Mouse (Mus musculus) forebrain, embryonic 14.5 days (tissue): ENCODE measurements around the gene Gja8. TPM values are rescaled to one million over a fixed set of nuclear protein-coding genes. Genes with fewer than 3 reads are reported as not detected.

Experiments used
- ATAC-seq: fragments of 200-750 bp; cut with Nextera tagmentation; 2 replicates; pipeline ENCODE4 v1.8.0; 2017; ENCODE audit warnings: mild to moderate bottlenecking, moderate library complexity
- DNase-seq: peaks from one replicate; pipeline ENCODE4 v3.0.0-alpha.2; 2015; ENCODE audit warnings: low spot score
- H3K27ac ChIP-seq: fragments of 300-500 bp; sonication (generic); 2 replicates; pipeline ENCODE4 v1.5.1; 2014; ENCODE audit warnings: low read depth, mild to moderate bottlenecking, control low read depth, low read length, moderate library complexity
- H3K27me3 ChIP-seq: fragments of 300-500 bp; sonication (generic); replicated peaks from 2 replicates; pipeline ENCODE4 v1.6.1; 2014; ENCODE audit warnings: low read length, control low read depth, mixed read lengths; ENCODE audit not compliant: control insufficient read depth, insufficient read depth
- H3K36me3 ChIP-seq: fragments of 300-500 bp; sonication (generic); 2 replicates; pipeline ENCODE4 v1.6.1; 2014; ENCODE audit warnings: low read length, control low read depth; ENCODE audit not compliant: control insufficient read depth, insufficient read depth
- H3K4me1 ChIP-seq: fragments of 300-500 bp; sonication (generic); 2 replicates; pipeline ENCODE4 v1.6.1; 2014; ENCODE audit warnings: antibody characterized with exemption, low read length, control low read depth; ENCODE audit not compliant: control insufficient read depth, insufficient read depth
- H3K4me2 ChIP-seq: fragments of 300-500 bp; sonication (generic); 2 replicates; pipeline ENCODE4 v1.6.1; 2014; ENCODE audit warnings: mild to moderate bottlenecking, control low read depth, low read length
- H3K4me3 ChIP-seq: fragments of 300-500 bp; sonication (generic); 2 replicates; pipeline ENCODE4 v1.5.1; 2014; ENCODE audit warnings: low read depth, low read length, control low read depth
- H3K9ac ChIP-seq: fragments of 300-500 bp; sonication (generic); 2 replicates; pipeline ENCODE4 v1.6.1; 2014; ENCODE audit warnings: mild to moderate bottlenecking, low read length, control low read depth, moderate library complexity
- H3K9me3 ChIP-seq: fragments of 300-500 bp; sonication (generic); replicated peaks from 2 replicates; pipeline ENCODE4 v1.6.1; 2016; ENCODE audit warnings: low read length, control low read depth, mixed read lengths; ENCODE audit not compliant: control insufficient read depth
- WGBS: fragments of 180-500 bp; shearing (Covaris S2); extraction: QIAGEN DNeasy Blood & Tissue Kit; methylation state at CpG from one replicate; pipeline ENCODE4 v1.1.7; 2014; 5-methylcytosine and 5-hydroxymethylcytosine counted together
- polyA plus RNA-seq: library from polyadenylated mRNA; unstranded; fragments of >200 nt; fragmentation: Nextera tagmentation; extraction: Ambion mirVana; gene quantifications from 2 replicates; pipeline ENCODE4 v1.2.1, GENCODE M21; 2014

Gja8 gene
- polyA plus RNA-seq, 1 experiment from 2014 or later: not detected

DNA sequence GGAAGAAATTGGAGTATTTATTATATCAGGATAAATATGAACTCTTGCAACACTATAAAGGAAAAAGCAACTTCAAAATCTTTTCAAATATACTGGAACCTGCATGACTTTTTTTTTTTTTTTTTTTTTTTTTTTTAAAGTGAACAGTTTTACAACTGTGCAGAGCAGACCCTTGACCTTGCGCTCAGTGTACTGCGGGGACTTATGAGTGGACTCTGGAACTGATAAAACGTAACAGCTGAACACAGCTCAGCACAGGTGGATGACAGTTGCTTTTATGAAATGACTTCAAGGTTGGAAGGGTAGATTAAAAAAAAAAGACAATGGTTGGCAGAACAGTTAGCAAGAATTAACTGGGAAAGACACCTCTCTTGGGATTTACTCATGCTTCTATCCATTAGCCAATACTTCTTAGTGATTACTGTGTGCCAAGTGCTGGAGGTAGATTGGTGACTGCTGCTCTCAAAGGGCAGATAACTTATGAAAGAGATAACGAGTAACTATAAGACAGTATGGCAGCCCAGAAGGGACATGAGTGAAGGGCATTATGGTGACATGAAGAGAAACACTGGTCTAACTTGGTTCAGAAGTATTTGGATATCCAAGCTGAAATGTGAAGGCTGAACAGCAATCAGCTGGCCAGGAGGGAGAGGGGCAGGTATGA, 23.4 kb downstream of the Gja8 start:
- WGBS: 97% methylated on average over 4 of the region's 4 CpGs
- Histone ChIP-seq H3K9ac (no peak overlapping the region), H3K9me3 (no peaks in the 10 kb centered on the region), H3K4me2 (no peak overlapping the region), H3K4me1 (peaks cover 8% of the 10 kb centered on the region), H3K27ac (no peak overlapping the region), H3K4me3 (no peak overlapping the region), H3K36me3 (peaks cover 7% of the 10 kb centered on the region), H3K27me3 (0 out of 2 replicates have a peak, but pooled peaks cover 4% of the 10 kb centered on the region)
- DNase-seq (no peak), ATAC-seq (no peak)

DNA sequence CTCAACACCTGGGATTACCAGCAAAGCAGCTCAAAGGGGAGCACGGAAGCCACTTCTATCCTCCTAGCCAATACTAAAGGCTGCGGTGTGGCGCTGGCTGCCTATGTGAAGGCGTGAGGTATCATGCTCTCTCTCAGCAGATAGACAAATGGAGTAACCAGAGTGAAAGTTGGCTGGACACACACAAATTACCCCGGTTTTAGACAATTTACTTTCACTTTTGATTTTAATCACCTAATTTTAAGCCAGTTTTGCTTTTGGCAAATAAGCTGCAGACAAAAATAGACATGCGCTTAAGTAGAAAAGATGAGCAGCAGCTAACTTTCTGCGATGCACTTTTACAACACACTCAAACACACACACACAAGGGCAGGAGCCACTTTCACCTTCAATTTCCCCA, 42.1 kb downstream of the Gja8 start:
- no peak overlapping the region for H3K4me3 ChIP-seq
- 97% methylated on average over 7 of the region's 7 CpGs for WGBS
- ATAC-seq (no peak), DNase-seq (no peak)
- no peaks in the 10 kb centered on the region for H3K4me1 ChIP-seq
- H3K9me3 ChIP-seq: no peaks in the 10 kb centered on the region
- H3K4me2 ChIP-seq: no peak overlapping the region
- H3K36me3 ChIP-seq: peaks cover 73% of the 10 kb centered on the region
- H3K27me3 ChIP-seq: no peaks in the 10 kb centered on the region
- H3K27ac ChIP-seq: no peak overlapping the region
- no peak overlapping the region for H3K9ac ChIP-seq

DNA sequence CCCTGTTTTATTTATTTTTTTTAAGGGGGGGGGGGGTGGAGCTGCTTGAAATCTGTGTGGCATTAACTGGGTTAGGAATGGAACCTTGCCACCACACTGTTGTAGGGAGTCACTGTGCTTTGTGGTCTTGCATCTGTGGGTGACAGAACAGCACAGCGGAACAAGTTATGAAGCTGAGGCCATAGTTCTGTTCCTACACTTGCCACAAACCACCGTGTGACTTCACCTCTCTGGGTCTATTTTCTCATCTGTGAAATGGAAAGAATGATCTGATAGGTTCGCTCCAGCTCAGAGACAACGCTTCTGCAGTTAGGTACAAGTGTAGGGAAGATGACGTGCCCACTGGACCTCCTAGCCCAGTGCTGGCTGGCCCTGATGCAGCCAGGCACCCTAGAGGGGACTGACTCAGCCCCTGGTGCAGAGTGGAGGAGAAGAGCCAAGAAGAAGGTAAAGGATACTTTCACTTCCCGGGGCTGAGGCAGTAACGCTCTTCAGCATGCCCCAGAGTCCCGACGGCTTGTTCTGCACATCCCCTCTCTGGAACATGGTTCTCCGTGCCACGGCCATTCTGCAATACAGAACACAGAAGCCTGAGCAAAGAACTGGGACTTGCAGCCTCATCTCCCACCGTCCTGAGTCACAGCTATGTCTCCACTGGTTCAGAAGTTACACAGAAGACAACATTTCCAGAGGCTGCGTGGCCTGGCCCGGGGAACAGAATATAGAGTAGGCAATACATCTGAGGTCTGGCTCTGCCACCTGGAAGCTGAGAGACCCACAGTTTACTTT, 43.6 kb downstream of the Gja8 start:
- WGBS: 93% methylated on average over 14 of the region's 14 CpGs
- DNase-seq (no peak), ATAC-seq (no peak)
- Histone ChIP-seq H3K4me3 (no peak overlapping the region), H3K36me3 (peaks cover 70% of the 10 kb centered on the region), H3K4me1 (no peaks in the 10 kb centered on the region), H3K27ac (no peak overlapping the region), H3K4me2 (no peak overlapping the region), H3K27me3 (no peaks in the 10 kb centered on the region), H3K9me3 (no peaks in the 10 kb centered on the region), H3K9ac (no peak overlapping the region)

DNA sequence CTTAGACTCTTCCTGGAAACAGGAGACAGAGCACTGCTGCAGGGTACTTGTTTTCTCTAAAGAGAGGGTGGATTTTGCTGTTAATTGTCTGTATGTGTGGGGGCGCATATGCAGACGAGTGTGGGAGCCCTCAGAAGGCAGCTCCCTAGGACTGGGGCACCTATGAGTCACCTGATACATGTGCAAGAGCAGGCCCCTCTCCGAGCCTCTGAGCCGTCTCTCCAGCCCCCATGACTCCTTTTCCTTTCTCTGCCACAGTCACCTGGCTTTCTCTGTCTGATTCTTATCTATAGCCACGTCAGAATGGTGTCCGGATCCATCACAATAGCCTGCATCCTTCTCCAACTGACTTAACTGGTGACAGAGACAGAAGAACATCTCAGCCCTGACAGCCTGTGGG, 44.3 kb downstream of the Gja8 start:
- no peak overlapping the region for H3K4me3 ChIP-seq
- WGBS: 88% methylated on average over 6 of the region's 6 CpGs
- H3K9me3 ChIP-seq: no peaks in the 10 kb centered on the region
- ATAC-seq: no peak
- DNase-seq: no peak
- no peak overlapping the region for H3K27ac ChIP-seq
- no peaks in the 10 kb centered on the region for H3K4me1 ChIP-seq
- peaks cover 71% of the 10 kb centered on the region for H3K36me3 ChIP-seq
- H3K27me3 ChIP-seq: no peaks in the 10 kb centered on the region
- no peak overlapping the region for H3K9ac ChIP-seq
- H3K4me2 ChIP-seq: no peak overlapping the region

DNA sequence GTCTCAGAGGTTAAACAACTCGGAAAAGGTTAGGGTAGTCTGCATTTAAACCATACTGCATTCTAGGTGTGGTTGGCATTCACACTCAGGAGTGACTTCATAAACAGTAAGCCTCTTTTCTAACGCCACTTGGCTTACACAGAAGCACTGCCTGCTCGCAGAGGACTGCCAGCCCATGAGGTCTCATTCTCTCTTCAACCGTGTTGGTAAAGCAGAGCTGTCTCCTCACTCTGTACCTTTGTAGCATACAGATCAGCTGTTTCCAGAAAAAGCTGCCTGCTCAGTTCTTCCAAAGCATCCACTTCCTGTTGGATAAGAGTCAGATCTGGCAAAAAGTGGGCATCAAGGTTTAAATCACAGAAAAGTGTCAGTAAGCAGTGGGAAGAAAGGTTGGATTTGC, 45.4 kb downstream of the Gja8 start:
- H3K27me3 ChIP-seq: no peaks in the 10 kb centered on the region
- H3K27ac ChIP-seq: no peak overlapping the region
- H3K9ac ChIP-seq: no peak overlapping the region
- no peaks in the 10 kb centered on the region for H3K4me1 ChIP-seq
- 89% methylated on average over 4 of the region's 4 CpGs for WGBS
- H3K4me2 ChIP-seq: no peak overlapping the region
- DNase-seq (no peak), ATAC-seq (no peak)
- no peak overlapping the region for H3K4me3 ChIP-seq
- peaks cover 68% of the 10 kb centered on the region for H3K36me3 ChIP-seq
- H3K9me3 ChIP-seq: no peaks in the 10 kb centered on the region

DNA sequence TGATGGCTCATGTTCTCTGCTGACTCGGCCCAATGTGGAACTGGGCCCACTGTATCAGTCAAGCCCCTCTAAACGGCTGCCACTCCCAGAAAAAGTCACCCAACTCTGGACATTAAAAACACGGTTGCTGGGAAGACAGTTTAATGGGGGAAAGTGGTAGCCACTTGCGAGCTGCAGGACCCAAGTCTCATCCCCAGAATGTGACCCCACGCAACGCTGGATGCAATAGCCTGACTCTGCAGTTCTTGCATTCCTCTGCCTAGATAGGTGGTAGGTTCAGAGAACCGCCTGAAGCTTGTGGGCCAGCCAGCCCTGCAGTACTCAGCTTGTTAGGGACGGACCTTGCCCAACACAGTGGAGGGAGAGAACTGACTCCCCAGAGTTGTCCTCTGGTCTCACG, 46.3 kb downstream of the Gja8 start:
- H3K27me3 ChIP-seq: no peaks in the 10 kb centered on the region
- H3K9me3 ChIP-seq: no peaks in the 10 kb centered on the region
- WGBS: 91% methylated on average over 9 of the region's 9 CpGs
- H3K4me1 ChIP-seq: no peaks in the 10 kb centered on the region
- H3K4me2 ChIP-seq: no peak overlapping the region
- ATAC-seq: no peak
- DNase-seq: no peak
- no peak overlapping the region for H3K27ac ChIP-seq
- peaks cover 76% of the 10 kb centered on the region for H3K36me3 ChIP-seq
- no peak overlapping the region for H3K9ac ChIP-seq
- no peak overlapping the region for H3K4me3 ChIP-seq

DNA sequence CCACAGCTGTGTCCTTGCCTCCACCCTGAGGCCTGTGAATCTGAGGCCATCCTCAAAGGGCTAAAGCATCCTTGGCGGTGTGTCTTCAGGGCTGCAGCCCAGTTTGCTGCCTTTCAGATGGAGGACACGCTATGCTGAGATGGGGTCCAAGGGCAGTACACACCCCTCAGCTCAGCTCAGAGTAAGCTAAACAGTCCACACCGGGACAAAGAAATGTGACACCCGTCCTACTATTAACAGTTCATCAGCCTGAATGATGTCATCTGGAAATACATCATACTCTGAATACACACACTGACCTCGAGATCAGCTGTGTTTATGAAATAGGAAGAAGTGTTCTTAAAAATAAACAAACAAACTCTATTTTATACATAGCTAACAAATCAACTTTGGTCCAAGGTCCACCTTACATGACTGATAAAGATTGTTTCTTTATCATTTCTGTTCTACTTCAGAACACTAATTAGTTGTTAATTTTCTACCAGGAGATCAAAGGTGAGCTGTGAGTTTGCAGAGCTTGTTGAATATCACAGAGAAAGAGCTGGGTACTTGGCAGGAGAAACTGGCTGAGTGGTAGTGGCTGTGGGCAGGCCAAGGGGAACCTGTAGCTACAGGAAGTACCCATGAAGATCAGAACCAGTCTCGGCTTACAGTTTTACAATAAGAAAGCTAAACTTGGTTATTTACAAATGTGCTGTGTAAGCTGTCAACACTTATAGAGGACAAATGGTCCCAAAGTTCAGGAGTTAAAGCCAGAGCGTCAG, 50.8 kb downstream of the Gja8 start:
- ATAC-seq (no peak), DNase-seq (no peak)
- no peak overlapping the region for H3K9ac ChIP-seq
- 88% methylated on average over 7 of the region's 7 CpGs for WGBS
- H3K9me3 ChIP-seq: no peaks in the 10 kb centered on the region
- H3K4me2 ChIP-seq: no peak overlapping the region
- no peak overlapping the region for H3K4me3 ChIP-seq
- H3K27ac ChIP-seq: no peak overlapping the region
- no peaks in the 10 kb centered on the region for H3K27me3 ChIP-seq
- peaks cover 79% of the 10 kb centered on the region for H3K36me3 ChIP-seq
- no peaks in the 10 kb centered on the region for H3K4me1 ChIP-seq

DNA sequence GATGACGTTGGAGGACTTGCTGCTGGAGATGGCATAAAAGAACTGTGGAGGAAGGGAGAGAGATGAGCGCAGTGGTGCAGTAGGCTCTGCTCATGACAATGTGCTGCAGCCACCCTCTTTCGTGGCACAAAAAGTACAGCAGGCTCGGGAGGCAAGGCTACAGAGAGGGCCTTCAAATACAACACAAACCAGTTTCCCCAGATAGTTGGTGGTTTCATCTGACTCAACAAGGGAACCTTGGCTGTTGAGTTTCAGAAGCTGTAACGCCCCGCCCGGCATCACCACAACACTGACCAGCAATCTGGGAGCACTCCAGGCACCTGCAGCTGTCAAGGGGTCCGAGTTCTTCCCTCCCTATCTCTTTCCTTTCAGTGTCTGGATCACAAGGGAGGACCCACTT, 53.3 kb downstream of the Gja8 start:
- no peaks in the 10 kb centered on the region for H3K27me3 ChIP-seq
- ATAC-seq (no peak), DNase-seq (no peak)
- no peak overlapping the region for H3K4me2 ChIP-seq
- no peak overlapping the region for H3K9ac ChIP-seq
- peaks cover 85% of the 10 kb centered on the region for H3K36me3 ChIP-seq
- no peaks in the 10 kb centered on the region for H3K9me3 ChIP-seq
- no peak overlapping the region for H3K4me3 ChIP-seq
- no peaks in the 10 kb centered on the region for H3K4me1 ChIP-seq
- no peak overlapping the region for H3K27ac ChIP-seq
- 95% methylated on average over 8 of the region's 8 CpGs for WGBS

DNA sequence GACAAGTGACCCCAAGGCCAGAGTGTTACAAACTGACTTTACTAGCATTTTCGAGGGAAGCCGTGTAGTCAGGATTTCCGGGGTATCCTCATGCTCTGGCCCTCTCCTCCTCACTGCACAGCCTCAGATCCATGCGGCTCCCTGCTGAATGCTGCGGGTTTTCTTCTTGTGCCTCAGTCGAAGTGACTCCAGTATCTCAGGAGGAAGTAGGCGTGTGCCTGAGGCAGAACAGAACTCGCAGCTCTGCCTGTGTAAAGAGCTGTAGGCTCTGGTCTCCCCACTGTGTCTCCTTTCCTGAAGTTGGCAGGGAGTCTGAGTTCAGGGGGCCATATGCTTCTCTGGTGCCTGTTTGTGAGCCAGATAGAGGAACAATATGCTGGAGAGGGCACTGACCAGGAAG, 54.8 kb downstream of the Gja8 start:
- DNase-seq (no peak), ATAC-seq (no peak)
- Histone ChIP-seq H3K9me3 (no peaks in the 10 kb centered on the region), H3K27me3 (no peaks in the 10 kb centered on the region), H3K4me1 (no peaks in the 10 kb centered on the region), H3K4me2 (no peak overlapping the region), H3K27ac (no peak overlapping the region), H3K9ac (no peak overlapping the region), H3K4me3 (no peak overlapping the region), H3K36me3 (peaks cover 78% of the 10 kb centered on the region)
- WGBS: 93% methylated on average over 8 of the region's 8 CpGs
